Mouse (Mus musculus) stomach, postnatal 0 days (tissue): Measurements from ENCODE around the gene Rdh19. TPM values are rescaled to one million over a fixed set of nuclear protein-coding genes. Genes with fewer than 3 reads are reported as not detected.
A peak's percentile ranks its signal among the peaks of the same experiment; 100 is the strongest.
"Not testable (repeated sequence)": the region's sequence is repeated elsewhere in the genome, so short reads cannot be mapped to it uniquely, and the experiment has no call there.

Experiments
- ATAC-seq: fragments of 200-750 bp; cut with Nextera tagmentation; 2 replicates; pipeline ENCODE4 v1.8.0; 2017; ENCODE audit not compliant: low FRiP score, low TSS enrichment
- DNase-seq: peaks from one replicate; pipeline ENCODE4 v3.0.0-alpha.2; 2016; ENCODE audit warnings: low spot score
- H3K27ac ChIP-seq: fragments of 300-500 bp; sonication (generic); replicated peaks from 2 replicates; pipeline ENCODE4 v1.5.1; 2014; ENCODE audit warnings: mild to moderate bottlenecking, control low read depth
- H3K27me3 ChIP-seq: fragments of 300-500 bp; sonication (generic); 2 replicates; pipeline ENCODE4 v1.6.1; 2014; ENCODE audit warnings: low read length; ENCODE audit not compliant: control insufficient read depth, insufficient read depth
- H3K36me3 ChIP-seq: fragments of 300-500 bp; sonication (generic); 2 replicates; pipeline ENCODE4 v1.6.1; 2014; ENCODE audit warnings: low read length, mixed read lengths; ENCODE audit not compliant: control insufficient read depth, insufficient read depth
- H3K4me1 ChIP-seq: fragments of 300-500 bp; sonication (generic); replicated peaks from 2 replicates; pipeline ENCODE4 v1.6.1; 2014; ENCODE audit warnings: antibody characterized with exemption; ENCODE audit not compliant: control insufficient read depth, insufficient read depth
- H3K4me2 ChIP-seq: fragments of 300-500 bp; sonication (generic); replicated peaks from 2 replicates; pipeline ENCODE4 v1.6.1; 2014; ENCODE audit warnings: low read depth, mild to moderate bottlenecking, control low read depth, moderate library complexity
- H3K4me3 ChIP-seq: fragments of 300-500 bp; sonication (generic); 2 replicates; pipeline ENCODE4 v1.5.1; 2014; ENCODE audit warnings: low read depth, low read length, control low read depth
- H3K9ac ChIP-seq: fragments of 300-500 bp; sonication (generic); 2 replicates; pipeline ENCODE4 v1.6.1; 2014; ENCODE audit warnings: mild to moderate bottlenecking, low read length, control low read depth, mixed read lengths
- H3K9me3 ChIP-seq: fragments of 300-500 bp; sonication (generic); 2 replicates; pipeline ENCODE4 v1.6.1; 2016; ENCODE audit warnings: low read length; ENCODE audit not compliant: control insufficient read depth
- CTCF ChIP-seq: IDR thresholded peaks from 2 replicates; pipeline ENCODE4 v1.5.1; 2016; ENCODE audit warnings: antibody characterized with exemption, low read depth, mild to moderate bottlenecking, moderate library complexity
- EP300 ChIP-seq: optimal IDR thresholded peaks from 2 replicates; pipeline ENCODE3; 2016; ENCODE audit warnings: antibody characterized with exemption
- WGBS: fragments of 180-500 bp; shearing (Covaris S2); extraction: QIAGEN DNeasy Blood & Tissue Kit; methylation state at CpG from one replicate; pipeline ENCODE4 v1.1.7; 2014; 5-methylcytosine and 5-hydroxymethylcytosine counted together
- polyA plus RNA-seq: library from polyadenylated mRNA; unstranded; fragments of >200 nt; fragmentation: Nextera tagmentation; extraction: Ambion mirVana; gene quantifications from 2 replicates; pipeline ENCODE4 v1.2.1, GENCODE M21; 2015

Gene Rdh19
- polyA plus RNA-seq, result not detected in 2 replicates

DNA sequence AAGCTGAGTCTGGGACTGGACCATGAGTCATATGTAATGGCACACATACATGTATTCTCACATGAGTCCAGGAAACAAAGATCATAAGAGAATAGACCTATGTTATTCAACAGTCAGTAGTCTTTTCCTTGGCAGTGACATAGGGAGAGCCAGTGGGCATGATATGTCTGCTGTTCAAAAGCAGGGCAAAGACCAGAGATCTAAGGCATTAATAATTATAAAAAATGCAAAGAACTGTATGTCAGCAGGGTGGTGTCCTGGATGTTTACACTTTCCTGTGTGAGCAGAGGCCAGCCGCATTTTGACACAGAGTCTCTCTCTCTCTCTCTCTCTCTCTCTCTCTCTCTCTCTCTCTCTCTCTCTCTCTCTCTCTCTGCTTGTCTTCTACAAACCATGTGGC is at the start of gene Rdh19:
TSS of gene Rdh19 (plus strand) at position 301 of the 400 bp plus-strand sequence.
- H3K27ac ChIP-seq, result no peak within 1 kb of the TSS
- ATAC-seq (no peak), DNase-seq (no peak)
- no peaks in the 10 kb centered on the region for H3K9me3 ChIP-seq
- H3K4me3 ChIP-seq, result no peak within 1 kb of the TSS
- H3K9ac ChIP-seq, result no peak within 1 kb of the TSS
- H3K4me2 ChIP-seq, result no peak within 1 kb of the TSS
- no peaks in the 10 kb centered on the region for H3K4me1 ChIP-seq
- 31% methylated on average over 1 of the region's 1 CpGs for WGBS
- no peaks in the 10 kb centered on the region for H3K36me3 ChIP-seq
- H3K27me3 ChIP-seq, result no peaks in the 10 kb centered on the region
- TF ChIP-seq CTCF (no peak), EP300 (no peak)

GRCm38 (mm10) chr10:127800891-127801290 is 48.8 kb upstream of the Rdh19 start, which contains the start of gene Rdh16:
Gene Rdh16 (plus strand): TSS chr10:127801152.
- Histone ChIP-seq H3K27me3 (no peaks in the 10 kb centered on the region), H3K4me3 (no peak within 1 kb of the TSS), H3K27ac (no peak within 1 kb of the TSS), H3K36me3 (no peaks in the 10 kb centered on the region), H3K9me3 (no peaks in the 10 kb centered on the region), H3K9ac (no peak within 1 kb of the TSS), H3K4me2 (no peak within 1 kb of the TSS), H3K4me1 (no peaks in the 10 kb centered on the region)
- no peak for DNase-seq
- TF ChIP-seq EP300 (no peak), CTCF (no peak)
- peak; percentile 57; the same call in 1 of the 2 replicates for ATAC-seq
- 80% methylated on average over 6 of the region's 6 CpGs for WGBS

- H3K4me1 ChIP-seq, result no peaks in the 10 kb centered on the region
- no peaks in the 10 kb centered on the region for H3K36me3 ChIP-seq
- no peak overlapping the region for H3K9ac ChIP-seq
- no peak overlapping the region for H3K27ac ChIP-seq
- DNase-seq (no peak), ATAC-seq (0 out of 2 replicates have a peak, but pooled peaks have one; percentile 24)
- no peak for TF ChIP-seq EP300
- no peak for TF ChIP-seq CTCF
- H3K4me3 ChIP-seq, result no peak overlapping the region
- H3K27me3 ChIP-seq, result no peaks in the 10 kb centered on the region
- H3K4me2 ChIP-seq, result no peak overlapping the region
- WGBS, result 71% methylated on average over 2 of the region's 2 CpGs
- H3K9me3 ChIP-seq, result no peaks in the 10 kb centered on the region
These were observed 48.1 kb upstream of the Rdh19 start for GRCm38 (mm10) chr10:127801612-127802011.

GRCm38 (mm10) chr10:127802236-127802635 is 47.5 kb upstream of the Rdh19 start:
- H3K4me3 ChIP-seq, result no peak overlapping the region
- ATAC-seq (no peak), DNase-seq (no peak)
- no peak for TF ChIP-seq EP300
- H3K27me3 ChIP-seq, result no peaks in the 10 kb centered on the region
- no peaks in the 10 kb centered on the region for H3K4me1 ChIP-seq
- H3K9ac ChIP-seq, result no peak overlapping the region
- H3K4me2 ChIP-seq, result no peak overlapping the region
- 80% methylated on average over 5 of the region's 5 CpGs for WGBS
- no peak overlapping the region for H3K27ac ChIP-seq
- no peaks in the 10 kb centered on the region for H3K36me3 ChIP-seq
- H3K9me3 ChIP-seq, result no peaks in the 10 kb centered on the region

- no peak for DNase-seq
- Histone ChIP-seq H3K9me3 (no peaks in the 10 kb centered on the region), H3K4me1 (no peaks in the 10 kb centered on the region), H3K27me3 (no peaks in the 10 kb centered on the region), H3K27ac (no peak overlapping the region), H3K36me3 (no peaks in the 10 kb centered on the region), H3K4me2 (no peak overlapping the region), H3K4me3 (no peak overlapping the region), H3K9ac (no peak overlapping the region)
- 71% methylated on average over 7 of the region's 7 CpGs for WGBS
- ATAC-seq, result no peak
- no peak for TF ChIP-seq EP300
- TF ChIP-seq CTCF, result no peak
These were observed 45.3 kb upstream of the Rdh19 start for GRCm38 (mm10) chr10:127804416-127804815.

DNA sequence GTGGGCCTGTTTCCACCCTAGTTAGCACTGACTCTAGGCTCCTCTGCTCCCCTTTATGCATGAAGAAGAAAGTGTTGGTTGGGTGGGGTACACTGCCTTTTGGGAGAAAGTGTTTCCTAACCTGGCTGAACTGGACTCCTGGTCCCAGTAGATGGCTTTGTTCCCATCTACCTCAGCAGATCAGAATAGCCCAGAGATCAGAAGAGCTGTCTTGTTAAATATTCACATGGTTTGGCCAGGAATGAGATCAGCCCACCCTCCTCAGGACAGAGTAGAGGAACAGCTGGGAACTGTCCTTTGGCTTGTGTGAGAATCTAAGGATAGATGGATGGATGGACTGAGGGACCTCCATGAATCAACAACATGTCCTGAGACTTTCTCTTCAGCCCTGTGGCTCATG is 33.8 kb upstream of the Rdh19 start:
- Histone ChIP-seq H3K36me3 (no peaks in the 10 kb centered on the region), H3K4me1 (no peaks in the 10 kb centered on the region), H3K27ac (no peak overlapping the region), H3K4me2 (no peak overlapping the region), H3K9ac (no peak overlapping the region), H3K27me3 (no peaks in the 10 kb centered on the region), H3K4me3 (no peak overlapping the region), H3K9me3 (0 out of 2 replicates have a peak, but pooled peaks cover 2% of the 10 kb centered on the region)
- TF ChIP-seq CTCF, result no peak
- no peak for TF ChIP-seq EP300
- peak; percentile 12; the same call in 1 of the 2 replicates for ATAC-seq
- no peak for DNase-seq

DNA sequence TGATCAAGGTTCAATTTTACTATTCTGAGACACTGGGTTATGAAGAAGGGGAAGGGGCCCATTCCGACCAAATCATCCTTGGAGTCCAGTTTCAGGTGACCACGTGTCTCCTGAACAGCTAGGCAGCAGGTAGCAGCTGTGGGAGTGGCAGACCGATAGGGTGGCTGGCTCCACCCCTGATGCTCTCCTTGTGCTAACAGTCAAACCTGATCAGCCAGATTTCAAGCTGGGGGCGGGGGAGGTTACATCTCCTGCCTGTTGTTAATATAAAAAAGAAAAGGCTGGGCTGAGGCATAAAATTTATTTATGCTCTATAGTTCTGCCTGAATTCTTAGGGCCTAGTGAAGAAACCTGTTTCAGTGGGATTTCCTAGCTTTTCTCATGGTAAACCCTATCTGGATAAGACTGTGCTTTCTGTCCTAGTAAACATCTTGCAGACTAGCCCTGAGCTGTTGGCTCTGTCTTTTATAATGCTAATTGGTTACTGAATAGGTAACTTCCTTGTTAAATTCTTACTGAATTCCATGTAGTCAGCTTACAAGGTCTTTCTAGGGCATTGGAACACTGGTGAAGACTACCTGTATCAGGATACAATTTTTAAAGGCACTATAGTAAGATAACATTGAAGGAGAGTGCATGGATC is 32.3 kb upstream of the Rdh19 start:
- H3K36me3 ChIP-seq, H3K27ac ChIP-seq, H3K4me3 ChIP-seq, H3K9me3 ChIP-seq, ATAC-seq, H3K9ac ChIP-seq, H3K27me3 ChIP-seq, H3K4me2 ChIP-seq, H3K4me1 ChIP-seq: not testable (repeated sequence)
- 52% methylated on average over 4 of the region's 4 CpGs for WGBS
- peak; percentile 27 for DNase-seq

- not testable (repeated sequence) for H3K9me3 ChIP-seq, DNase-seq, H3K4me3 ChIP-seq, H3K36me3 ChIP-seq, H3K9ac ChIP-seq, H3K27ac ChIP-seq, H3K27me3 ChIP-seq, H3K4me1 ChIP-seq, H3K4me2 ChIP-seq, ATAC-seq
- 82% methylated on average over 2 of the region's 2 CpGs for WGBS
These were observed 27.9 kb upstream of the Rdh19 start for GRCm38 (mm10) chr10:127821806-127822205.
